Mouse (Mus musculus): ENCODE results near the gene Izumo1r.

DNA sequence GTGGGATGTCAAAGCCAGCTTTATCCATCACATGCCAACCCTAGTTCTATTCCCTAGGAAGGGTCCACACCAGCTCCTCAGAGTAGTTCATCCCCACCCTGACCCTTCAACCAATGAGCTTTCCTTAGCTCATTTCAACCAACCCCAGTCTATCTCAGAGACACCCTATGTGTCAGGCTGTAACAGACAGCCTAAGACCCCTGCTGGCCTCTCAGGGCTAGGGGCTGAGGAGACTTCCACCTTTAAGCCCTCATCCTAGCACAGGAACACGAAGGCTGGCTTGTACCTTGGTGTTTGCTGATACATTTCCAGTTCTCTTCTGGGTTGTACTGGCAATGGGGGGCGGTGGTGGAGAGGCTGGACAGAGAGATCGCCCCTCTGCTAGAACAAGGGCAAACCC lies 743 bp downstream of the Izumo1r start:
- TF ChIP-seq CTCF (IDR thresholded peaks at IDR 0.05; ENCODE audit: low read depth) (no peak), EP300 (IDR thresholded peaks at IDR 0.05; ENCODE audit: low read depth) (no peak)
